Mouse (Mus musculus) kidney, postnatal 36 days (tissue): ENCODE data around the gene Alkbh7.

Source experiments
- DNase-seq, 2 experiments: peaks; one replicate each; pipeline ENCODE4 v3.0.0; 2021 to 2022; ENCODE audit warnings: mixed read lengths in 2 of 2

Gene Alkbh7

DNA sequence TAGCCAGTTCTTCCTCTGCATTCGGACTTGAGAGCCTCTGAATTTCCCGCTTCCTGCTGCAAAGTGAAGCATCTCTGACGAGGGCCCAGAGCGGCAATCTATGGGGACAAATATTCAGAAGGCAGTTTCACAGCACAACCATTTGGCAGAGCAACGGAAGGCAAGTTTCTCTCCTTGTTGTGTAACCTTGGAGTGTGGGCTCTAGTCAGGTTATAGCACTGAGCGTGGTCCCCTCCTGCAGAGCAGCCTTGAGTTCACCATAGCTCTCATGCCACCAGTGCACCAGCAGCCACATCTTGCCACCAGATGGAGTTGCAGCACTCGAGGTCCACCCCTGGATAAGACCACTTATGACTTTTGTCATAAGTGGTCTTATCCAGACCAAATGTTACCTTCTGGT lies 8.7 kb upstream of the Alkbh7 start:
- DNase-seq, result no peak

DNA sequence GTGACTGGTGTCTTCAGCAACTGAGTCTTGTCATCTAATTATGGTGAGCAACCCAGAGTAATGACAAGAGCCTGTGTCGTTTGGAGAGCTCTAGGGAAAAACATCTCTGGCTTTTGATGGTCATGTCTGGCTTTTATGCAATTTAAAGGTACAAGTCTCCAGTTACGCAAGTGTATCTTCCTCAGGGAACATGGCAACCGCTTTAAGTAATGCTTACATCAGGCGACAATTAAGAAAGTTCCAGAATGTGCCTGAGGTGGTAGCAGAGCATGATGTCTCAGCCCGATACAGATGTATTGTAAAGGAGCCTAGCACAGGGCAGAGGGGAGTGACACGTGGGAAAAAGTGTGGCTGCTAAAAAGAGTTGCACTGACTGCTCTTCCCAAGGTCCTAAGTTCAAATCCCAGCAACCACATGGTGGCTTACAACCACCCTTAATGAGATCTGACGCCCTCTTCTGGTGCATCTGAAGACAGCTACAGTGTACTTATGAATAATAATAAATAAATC lies 8.2 kb upstream of the Alkbh7 start:
- no peak for DNase-seq

DNA sequence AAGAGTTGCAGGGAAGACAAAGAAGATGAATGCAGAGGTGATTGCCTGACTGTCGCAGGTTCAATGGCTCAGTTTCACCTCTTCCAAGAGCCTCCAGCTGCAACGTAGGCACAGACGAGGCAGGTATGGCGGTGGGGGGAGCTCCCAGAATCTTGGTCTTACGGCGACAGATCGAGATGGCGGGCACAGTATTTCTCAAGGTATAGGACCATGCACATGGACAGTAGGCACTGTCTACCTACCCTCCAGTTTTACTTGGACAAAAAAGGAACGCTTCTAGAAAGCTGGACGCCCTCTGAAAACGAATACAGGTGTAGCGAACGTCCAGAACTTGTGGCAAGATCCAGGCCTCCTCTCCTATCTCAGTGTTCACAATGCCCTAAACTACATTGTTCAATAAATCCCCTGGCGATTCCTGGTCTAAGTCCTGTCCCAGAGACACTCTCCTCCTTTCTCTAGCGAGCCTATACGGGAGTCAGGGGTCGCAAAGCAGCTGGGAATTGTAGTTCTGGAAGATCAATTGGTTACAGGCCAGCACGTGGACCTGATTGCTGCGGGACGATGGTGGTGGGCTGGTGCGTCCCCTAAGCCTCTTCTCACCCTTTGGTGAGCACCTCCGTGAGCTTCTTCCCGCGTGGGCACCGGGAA lies 7.5 kb upstream of the Alkbh7 start:
- DNase-seq, result peak; percentile 80 to 90

DNA sequence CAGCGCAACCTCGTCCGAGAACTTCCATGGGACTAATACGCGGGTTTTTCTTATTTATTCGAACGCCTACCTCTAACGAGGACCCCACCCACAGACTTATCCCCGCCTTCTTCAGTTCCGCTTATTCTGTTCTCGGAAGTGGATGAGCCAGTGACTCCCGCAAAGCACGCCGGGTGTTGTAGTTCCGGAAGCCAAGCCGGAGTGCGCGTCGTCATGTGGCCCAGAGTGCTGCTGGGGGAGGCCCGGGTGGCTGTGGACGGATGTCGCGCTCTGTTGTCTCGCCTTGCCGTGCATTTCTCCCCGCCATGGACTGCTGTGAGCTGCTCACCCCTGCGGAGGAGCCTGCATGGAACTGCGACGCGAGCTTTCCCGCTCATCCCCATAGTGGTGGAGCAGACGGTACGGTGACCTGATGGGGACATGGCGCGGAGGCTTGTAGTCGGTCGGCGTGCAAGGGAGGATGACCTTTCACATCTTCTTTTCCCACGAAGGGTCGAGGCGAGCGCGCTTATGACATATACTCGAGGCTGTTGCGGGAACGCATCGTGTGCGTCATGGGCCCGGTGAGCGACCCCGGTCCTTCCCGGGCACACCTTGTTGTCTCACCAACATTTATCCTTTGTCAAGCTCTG lies 6.9 kb upstream of the Alkbh7 start, which contains the start of gene Clpp:
Gene Clpp, plus strand, starts transcription at position 191 of the 632 bp plus-strand sequence.
- peak; percentile 98 for DNase-seq

DNA sequence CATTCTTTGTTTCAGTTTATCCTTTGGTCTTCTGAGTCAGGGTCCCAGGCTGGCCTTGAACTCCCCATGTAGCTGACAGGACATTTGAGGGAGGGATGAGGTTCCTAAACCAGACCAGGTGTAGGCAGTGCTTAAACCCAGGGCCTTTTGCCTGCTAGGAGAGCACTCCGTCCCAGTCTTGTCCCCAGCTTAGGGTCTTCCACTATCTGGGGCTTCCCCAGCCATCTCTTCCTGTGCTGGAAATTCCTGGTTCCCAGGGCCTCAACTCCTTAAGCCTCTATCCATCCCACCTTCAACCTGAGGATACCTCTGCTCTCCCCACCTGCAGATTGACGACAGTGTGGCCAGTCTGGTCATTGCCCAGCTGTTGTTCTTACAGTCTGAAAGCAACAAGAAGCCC lies 6.2 kb upstream of the Alkbh7 start:
- no peak for DNase-seq

DNA sequence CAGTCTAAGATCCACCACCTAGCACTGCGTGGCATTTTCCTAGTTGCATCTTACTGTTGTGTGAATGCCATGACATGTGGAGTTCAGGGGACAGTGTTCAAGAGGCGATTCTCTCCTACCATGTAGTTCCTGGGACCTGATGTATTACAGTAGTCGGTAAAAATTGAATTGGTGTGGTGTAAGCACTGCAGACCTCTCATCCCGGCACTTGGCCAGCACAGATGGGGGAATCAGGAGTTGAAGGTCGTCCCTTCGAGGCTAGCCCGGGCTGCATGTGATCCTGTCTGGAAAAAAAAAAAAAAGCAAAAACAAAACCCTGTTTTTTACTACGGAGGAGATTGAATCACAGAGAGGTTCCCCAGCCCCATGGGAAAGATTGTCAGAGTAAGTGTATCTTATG lies 2.1 kb upstream of the Alkbh7 start:
- no peak for DNase-seq

DNA sequence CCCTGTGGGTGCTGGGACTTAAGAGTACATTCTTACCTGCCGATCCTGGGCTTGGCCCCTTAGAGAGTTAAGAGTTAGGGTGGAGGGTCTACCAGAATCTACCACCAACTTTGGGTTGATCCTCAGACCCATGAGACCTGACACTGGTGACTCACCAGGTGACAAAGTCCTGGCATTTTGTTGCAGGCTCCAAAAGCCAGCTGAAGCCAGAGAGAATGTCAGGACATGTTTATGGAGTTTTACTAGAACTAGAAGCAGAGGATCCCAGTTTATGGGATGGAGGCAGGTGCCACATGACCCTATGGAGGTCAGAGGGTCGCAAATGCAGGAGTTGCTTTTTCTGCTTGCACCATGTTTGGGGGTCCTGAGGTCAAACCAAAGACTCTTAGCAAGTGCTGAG lies 633 bp upstream of the Alkbh7 start:
- no peak for DNase-seq

DNA sequence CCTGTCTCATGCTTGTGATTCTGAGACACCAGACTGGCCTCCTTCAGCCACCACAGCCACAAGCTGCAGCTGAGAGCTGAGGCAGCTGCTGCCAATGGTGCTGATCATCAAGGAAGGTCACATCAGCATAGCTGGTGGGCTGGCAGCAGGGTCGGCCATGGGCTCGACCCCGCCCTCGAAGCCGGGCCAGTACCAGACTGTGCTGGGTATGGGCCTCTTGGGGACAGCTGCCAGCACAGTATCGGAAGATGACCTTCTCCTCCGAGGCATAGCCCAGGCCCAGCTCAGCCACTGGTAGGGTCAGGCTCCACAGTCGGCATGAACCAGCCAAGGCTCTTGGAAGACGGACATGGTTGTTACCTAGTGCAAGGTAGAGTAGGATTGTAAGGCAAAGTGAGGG lies 2.3 kb downstream of the Alkbh7 start:
- DNase-seq, result no peak

DNA sequence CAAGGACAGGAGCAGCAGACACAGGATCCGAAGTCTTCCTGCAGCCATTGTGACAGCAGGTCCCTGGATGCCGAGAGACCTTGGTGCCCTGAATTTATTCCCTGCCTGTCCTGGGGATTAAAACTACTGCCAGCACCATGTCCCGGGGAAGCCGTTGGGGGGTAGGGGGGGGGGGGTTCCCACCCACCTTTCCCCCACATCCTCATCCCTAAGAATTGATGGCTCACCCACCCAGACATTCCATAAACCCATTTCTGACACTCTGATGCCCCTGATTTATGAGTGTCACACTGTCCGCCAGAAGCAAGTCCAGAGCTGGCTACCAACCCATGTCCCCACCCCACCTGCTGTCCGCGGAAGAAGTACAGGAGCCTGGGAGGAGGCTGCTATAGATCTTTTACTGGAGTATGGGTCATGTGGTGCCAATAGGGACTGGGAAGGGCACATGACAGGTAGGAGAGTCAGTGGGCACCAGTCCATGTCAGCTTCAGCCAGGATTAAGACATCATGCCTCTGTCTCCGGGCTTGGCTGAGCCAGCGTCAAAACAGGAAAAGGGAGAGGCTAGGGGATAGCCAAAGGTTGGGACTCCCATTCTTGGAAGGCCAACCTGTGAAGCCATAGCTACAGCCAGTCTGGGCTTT lies 3.0 kb downstream of the Alkbh7 start, which contains the start of gene Pspn:
Gene Pspn, minus strand, starts transcription at position 51 of the 642 bp plus-strand sequence.
- DNase-seq, result peak; percentile 17 to 22

DNA sequence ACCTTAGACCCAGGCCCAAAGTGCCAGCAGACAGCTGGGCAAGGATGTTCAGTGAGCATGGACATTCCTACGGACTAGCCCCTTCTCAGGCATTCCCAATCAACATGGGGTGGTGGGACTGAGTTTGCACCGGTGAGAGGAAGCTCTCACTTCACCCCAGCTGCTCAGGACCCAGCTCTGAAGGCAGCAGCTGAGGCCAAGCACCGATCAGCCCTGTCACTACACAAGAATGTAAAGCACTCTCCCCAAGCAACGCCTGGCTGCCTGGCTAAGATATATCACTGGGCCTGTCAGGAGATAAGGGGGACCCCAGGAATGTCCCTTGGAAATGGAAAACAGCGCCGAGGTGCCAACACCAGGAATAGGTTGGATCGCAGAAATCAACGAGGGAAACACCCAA lies 4.1 kb downstream of the Alkbh7 start:
- no peak for DNase-seq

DNA sequence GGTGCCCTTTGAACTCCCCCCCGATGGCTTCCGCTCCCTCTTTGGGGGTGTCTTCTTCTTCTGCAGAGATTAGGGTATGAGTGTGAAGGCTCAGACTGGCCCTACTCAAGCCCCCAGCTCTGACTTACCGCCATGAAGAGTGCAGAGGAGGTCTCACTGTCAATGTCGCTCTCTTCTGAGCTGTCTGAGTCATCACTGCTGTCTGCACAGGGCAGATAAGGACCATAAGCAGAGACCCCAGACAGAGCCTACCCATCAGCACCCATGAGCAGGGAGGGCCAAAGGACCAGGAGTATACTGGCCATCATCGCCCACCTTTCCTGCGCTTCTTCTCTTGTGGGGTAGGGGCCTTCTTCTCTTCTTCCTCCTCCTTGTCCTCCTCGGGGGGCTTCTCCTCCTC lies 6.9 kb downstream of the Alkbh7 start:
- no peak for DNase-seq

DNA sequence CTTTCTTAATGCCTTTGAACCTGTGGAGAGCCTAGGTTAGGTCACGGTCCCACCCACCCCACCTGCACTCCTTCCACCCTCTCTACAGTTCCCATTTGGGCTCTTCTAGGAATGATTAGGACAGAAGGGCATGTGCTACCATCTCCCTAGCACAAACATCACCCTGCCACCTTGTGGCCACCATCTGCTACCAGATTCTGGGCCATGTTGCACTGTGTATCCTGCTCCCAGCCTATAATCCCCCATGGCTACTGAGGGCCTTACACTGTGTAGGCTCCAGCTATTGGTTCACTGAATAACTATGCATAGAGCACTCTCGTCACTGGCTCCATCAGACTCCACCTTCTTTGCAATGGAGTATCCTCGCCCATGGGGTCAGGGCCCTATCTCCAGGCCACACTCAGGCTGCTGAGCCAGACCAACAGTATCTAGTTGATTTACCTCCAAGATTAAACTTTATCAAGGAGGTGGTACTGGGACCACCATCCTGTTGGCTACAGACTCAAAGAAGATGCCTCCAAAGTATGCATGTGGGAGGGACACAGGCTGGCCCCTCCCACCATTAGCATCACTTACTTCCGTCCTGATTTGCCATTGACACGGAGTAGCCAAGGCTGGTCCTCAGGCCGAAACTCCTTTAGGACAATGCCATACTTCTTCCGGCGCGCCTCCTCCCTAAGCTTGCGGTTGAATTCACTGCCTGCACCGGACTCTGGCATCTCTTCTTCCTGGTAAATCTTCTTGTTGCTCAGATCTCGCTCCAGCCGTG lies 10.2 kb downstream of the Alkbh7 start:
- DNase-seq, result peak in 1 of 2 experiments; percentile 51

DNA sequence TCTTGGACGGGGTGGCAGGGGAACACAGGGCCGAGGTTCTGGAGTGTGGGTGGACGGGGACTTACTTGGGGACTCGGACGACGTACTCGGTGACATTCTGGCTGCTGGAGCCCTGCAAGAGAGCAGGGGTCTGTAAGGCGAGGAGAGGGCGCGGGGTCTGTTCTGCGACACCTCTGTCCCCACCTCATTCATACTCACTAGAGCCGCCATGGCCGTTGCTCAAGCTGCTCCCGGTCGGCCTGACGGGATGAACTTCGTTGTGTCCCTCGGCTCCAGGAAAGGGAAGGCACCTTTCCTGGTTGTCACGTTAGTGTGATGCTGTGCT lies 13.7 kb downstream of the Alkbh7 start:
- DNase-seq, result no peak

DNA sequence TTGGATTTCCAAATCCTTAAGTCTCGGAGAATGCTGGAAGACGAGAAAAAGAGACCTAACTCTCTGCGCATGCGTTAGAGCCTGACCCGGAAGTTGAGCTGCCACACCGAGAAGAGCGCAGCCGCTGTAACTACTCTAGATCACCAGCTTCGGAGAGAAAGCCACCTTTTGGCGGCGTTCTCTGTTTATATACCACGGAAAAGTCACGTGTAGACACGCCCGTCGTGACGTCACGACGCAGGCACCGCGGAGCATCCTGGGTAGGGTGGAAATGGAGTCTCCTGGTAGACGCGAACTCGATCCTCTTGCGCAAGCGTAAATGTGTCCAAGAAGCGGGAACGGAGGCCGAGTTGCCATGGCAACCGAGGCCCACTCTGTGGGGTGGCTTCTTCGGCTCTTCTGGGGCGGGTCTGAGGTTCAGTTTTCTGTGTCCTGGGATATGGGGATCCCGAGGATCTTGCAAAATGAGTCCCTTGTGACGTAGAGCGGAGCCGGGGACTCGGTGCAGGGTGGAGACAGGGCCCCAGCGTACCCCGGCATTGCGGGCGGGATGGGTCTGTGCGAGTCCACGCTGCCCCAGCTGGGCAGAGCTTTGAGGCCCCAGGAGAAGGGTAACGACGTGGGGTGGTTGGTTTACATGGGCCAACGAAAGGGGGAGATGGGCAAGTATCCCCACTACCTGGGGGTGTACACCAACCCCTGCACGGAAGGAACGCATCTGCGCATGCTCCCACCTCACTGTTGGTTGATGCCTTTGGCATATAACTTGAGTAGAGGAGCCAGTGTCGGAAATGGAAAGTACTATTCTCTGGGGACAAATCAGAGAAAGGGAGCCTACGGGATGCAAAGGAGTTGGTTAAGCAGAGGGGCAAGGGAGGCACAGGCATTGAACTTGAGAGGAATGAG lies 14.3 kb downstream of the Alkbh7 start, which contains the start of the genes Gtf2f1 and Gm17949:
Gene Gtf2f1, minus strand, starts transcription at position 53 of the 906 bp plus-strand sequence.
Gene Gm17949, plus strand, starts transcription at position 234 of the 906 bp plus-strand sequence.
- DNase-seq, result peak; percentile 93 to 96

DNA sequence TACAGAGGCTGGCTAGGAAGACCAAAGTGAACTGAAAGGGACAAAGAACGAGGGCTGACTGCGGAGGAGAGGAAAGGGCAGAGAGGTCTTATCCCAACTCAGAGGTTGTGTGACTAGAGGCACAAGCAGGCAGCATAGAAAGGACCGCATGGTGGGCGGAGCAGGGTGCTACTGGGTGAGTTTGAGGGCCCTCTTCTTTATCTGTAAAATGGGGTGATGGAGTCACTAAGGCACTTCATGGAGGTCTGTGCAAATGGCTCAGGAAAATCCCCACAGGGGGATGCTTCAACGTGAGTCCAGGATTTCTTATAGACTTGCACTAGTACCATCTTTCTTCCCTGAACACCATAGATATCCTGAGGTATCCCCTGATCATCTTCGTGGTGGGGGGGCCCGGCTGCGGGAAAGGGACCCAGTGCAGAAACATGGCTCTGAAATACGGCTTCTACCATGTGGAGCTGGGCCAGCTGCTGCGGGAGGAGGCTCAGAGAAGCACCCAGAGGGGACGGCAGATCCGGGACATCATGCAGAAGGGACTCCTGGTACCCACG lies 15.2 kb downstream of the Alkbh7 start:
- no peak for DNase-seq

DNA sequence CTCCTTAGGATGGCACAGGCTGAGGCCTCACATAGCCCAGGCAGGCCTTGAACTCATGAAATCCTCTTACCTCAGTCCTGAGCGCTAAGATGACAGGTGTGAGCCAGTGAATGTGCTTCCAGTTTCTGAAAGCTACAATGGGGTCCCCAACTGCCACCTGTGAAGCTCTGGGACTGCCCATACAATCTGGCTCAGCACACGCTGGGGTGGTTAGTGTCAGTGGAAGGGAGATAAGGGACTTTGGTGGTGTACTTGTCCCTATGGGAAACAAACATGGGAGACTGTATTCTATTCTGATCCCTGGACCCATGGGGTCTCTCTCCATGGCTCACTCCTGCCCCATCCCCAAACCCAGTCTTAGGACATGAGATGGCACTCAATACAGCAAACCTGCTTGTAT lies 22.6 kb downstream of the Alkbh7 start:
- no peak for DNase-seq

DNA sequence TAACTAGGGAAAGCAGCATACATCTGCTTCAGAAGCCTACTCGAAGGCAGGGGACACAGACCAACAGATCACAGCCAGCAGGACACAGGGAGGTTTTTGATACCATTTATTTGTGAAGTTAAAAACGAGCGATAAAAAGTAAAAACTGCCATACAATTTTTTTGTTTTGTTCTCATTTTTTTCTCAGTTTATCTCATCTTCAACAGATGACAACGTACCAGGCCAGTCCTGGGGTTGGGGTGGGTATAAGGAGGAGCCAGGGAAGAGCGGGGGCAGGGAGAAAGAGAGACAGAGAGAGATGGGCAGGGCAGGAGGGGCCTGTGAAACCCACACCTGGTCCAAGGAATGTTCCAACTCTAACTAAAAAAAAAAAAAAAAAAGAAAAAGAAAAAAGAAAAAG lies 23.8 kb downstream of the Alkbh7 start:
- no peak for DNase-seq

DNA sequence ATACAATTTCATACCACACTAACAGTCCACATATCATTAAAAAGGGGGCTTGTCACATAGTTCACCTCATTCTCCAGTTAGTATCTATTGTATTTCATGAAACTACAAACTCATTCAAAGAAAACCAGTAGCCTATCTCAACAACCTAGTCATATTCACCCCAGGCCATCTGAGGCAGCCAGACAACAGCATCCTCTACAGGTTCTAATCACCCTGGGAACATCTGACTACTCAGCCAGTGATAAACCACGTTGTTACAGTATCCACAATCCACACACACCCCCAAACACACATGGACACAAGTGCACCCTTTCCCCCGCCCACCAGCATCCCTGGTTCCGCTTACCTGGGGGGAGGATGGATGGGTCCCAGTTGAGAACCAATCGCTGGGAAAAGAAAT lies 30.3 kb downstream of the Alkbh7 start:
- no peak for DNase-seq

DNA sequence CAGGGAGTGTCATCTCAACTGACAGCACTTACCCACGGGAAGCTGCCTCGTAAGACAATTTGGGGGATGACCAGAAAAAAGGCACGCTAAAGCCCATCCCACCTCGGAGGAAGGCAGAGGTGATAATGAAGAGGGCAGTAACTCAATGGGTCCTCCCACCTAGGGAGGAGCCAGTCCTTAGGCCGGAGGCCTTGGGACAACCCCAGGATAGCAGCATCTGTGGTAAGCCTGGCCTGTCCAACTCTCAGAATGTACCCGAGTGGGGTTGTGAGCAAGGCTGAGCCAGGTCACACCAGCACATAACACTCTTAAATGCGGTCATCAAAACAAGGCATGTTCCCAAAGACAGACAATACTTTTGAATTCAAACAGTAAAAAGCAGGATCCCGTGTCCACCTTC lies 32.6 kb downstream of the Alkbh7 start:
- peak; percentile 27 to 43 for DNase-seq

DNA sequence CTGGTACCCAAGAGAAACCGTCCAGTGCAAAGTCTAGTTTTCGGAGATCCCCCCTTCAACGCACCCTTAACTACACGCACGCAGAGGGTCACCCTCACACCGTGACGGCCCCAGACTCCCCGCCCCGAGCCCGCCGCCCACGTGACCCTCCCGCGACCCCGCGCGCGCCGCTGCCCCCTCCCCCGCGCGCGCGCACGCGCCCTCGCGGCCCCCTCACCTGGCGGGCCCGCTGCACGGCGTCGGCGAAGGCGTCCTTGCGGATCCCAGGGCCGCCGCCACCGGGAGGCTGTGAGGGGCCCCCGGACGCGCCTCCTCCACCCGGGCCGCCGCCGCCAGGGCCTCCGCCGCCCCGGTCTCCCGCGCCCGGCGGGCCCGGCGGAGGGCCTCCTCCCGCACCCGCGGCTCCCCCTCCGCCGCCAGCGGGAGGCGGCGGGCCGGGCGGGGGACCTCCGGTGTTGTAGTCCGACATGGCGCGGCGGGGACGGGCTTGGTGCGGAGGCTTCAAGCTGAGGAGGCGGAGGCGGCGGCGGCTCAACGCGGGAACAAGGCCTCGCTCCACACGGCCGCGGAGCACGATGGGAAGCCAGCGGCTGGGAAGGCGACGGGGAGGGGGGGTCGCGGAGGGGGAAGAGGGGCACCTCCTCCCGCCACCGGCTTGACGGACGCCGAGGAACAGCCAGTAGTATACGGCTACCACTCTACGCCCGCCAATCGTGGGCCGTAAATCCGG lies 34.0 kb downstream of the Alkbh7 start, which contains the start of gene Khsrp:
Gene Khsrp, minus strand, starts transcription at position 592 of the 730 bp plus-strand sequence.
- peak; percentile 28 to 52 for DNase-seq
